Mouse (Mus musculus): ENCODE results near the gene Sumo2. TPM values are rescaled to one million over a fixed set of nuclear protein-coding genes. Genes with fewer than 3 reads are reported as not detected.
A peak's percentile ranks its signal among the peaks of the same experiment; 100 is the strongest.

The Sumo2 gene
- polyA plus RNA-seq, 1 experiment, result 72.2 TPM

GRCm38 (mm10) chr11:115492387-115492786, 43.7 kb downstream of the Sumo2 start:
- TF ChIP-seq CTCF (IDR thresholded peaks at IDR 0.05; ENCODE audit: control insufficient read depth, insufficient read depth, insufficient replicate concordance, low read depth, low read length), result no peak
- TF ChIP-seq POLR2A (IDR thresholded peaks at IDR 0.05; ENCODE audit: control insufficient read depth, low read depth, low read length), result no peak
- H3K4me3 ChIP-seq (ENCODE audit: control insufficient read depth, low read depth, low read length), result peak overlapping the region; percentile 87
- H3K36me3 ChIP-seq (ENCODE audit: control insufficient read depth, insufficient read depth, low read length), result no peaks in the 10 kb centered on the region
- H3K4me1 ChIP-seq (ENCODE audit: control insufficient read depth, insufficient read depth, low read length), result peaks cover 10% of the 10 kb centered on the region
- H3K27ac ChIP-seq (ENCODE audit: control insufficient read depth, insufficient read depth, low read depth, low read length), result no peak overlapping the region
- H3K27me3 ChIP-seq (ENCODE audit: control insufficient read depth, insufficient read depth, low read length), result no peaks in the 10 kb centered on the region

GRCm38 (mm10) chr11:115491356-115492083, 44.6 kb downstream of the Sumo2 start, which contains the start of gene Nt5c:
Gene Nt5c, minus strand, starts transcription at chr11:115491862.
- H3K36me3 ChIP-seq (ENCODE audit: control insufficient read depth, insufficient read depth, low read length), result no peaks in the 10 kb centered on the region
- peak within 1 kb of the TSS; percentile 46 for H3K27ac ChIP-seq (ENCODE audit: control insufficient read depth, insufficient read depth, low read depth, low read length)
- no peaks in the 10 kb centered on the region for H3K27me3 ChIP-seq (ENCODE audit: control insufficient read depth, insufficient read depth, low read length)

GRCm38 (mm10) chr11:115490441-115491355, 45.4 kb downstream of the Sumo2 start:
- H3K4me1 ChIP-seq (ENCODE audit: control insufficient read depth, insufficient read depth, low read length), result peaks cover 10% of the 10 kb centered on the region
- no peak for TF ChIP-seq POLR2A (IDR thresholded peaks at IDR 0.05; ENCODE audit: control insufficient read depth, low read depth, low read length)
- no peak overlapping the region for H3K27ac ChIP-seq (ENCODE audit: control insufficient read depth, insufficient read depth, low read depth, low read length)
- peak overlapping the region; percentile 87 for H3K4me3 ChIP-seq (ENCODE audit: control insufficient read depth, low read depth, low read length)
- no peaks in the 10 kb centered on the region for H3K27me3 ChIP-seq (ENCODE audit: control insufficient read depth, insufficient read depth, low read length)
- H3K36me3 ChIP-seq (ENCODE audit: control insufficient read depth, insufficient read depth, low read length), result no peaks in the 10 kb centered on the region

More at GRCm38 (mm10) chr11:115491356-115492083, 44.6 kb downstream of the Sumo2 start, which contains the start of gene Nt5c:
- Histone ChIP-seq H3K4me1 (ENCODE audit: control insufficient read depth, insufficient read depth, low read length) (peaks cover 10% of the 10 kb centered on the region), H3K4me3 (ENCODE audit: control insufficient read depth, low read depth, low read length) (peak within 1 kb of the TSS; percentile 87)
- 0 out of 2 replicates have a peak, but pooled peaks have one; percentile 20 for TF ChIP-seq CTCF (IDR thresholded peaks at IDR 0.05; ENCODE audit: control insufficient read depth, insufficient read depth, insufficient replicate concordance, low read depth, low read length)
- no peak for TF ChIP-seq POLR2A (IDR thresholded peaks at IDR 0.05; ENCODE audit: control insufficient read depth, low read depth, low read length)

- H3K36me3 ChIP-seq (ENCODE audit: control insufficient read depth, insufficient read depth, low read length), result no peaks in the 10 kb centered on the region
- H3K27ac ChIP-seq (ENCODE audit: control insufficient read depth, insufficient read depth, low read depth, low read length), result no peak overlapping the region
- H3K27me3 ChIP-seq (ENCODE audit: control insufficient read depth, insufficient read depth, low read length), result no peaks in the 10 kb centered on the region
- H3K4me3 ChIP-seq (ENCODE audit: control insufficient read depth, low read depth, low read length), result no peak overlapping the region
- no peak for TF ChIP-seq POLR2A (IDR thresholded peaks at IDR 0.05; ENCODE audit: control insufficient read depth, low read depth, low read length)
- TF ChIP-seq CTCF (IDR thresholded peaks at IDR 0.05; ENCODE audit: control insufficient read depth, insufficient read depth, insufficient replicate concordance, low read depth, low read length), result no peak
- H3K4me1 ChIP-seq (ENCODE audit: control insufficient read depth, insufficient read depth, low read length), result peaks cover 10% of the 10 kb centered on the region
Measured at GRCm38 (mm10) chr11:115488551-115489104, 47.4 kb downstream of the Sumo2 start.

- no peaks in the 10 kb centered on the region for H3K27me3 ChIP-seq (ENCODE audit: control insufficient read depth, insufficient read depth, low read length)
- no peak overlapping the region for H3K4me3 ChIP-seq (ENCODE audit: control insufficient read depth, low read depth, low read length)
- no peak overlapping the region for H3K27ac ChIP-seq (ENCODE audit: control insufficient read depth, insufficient read depth, low read depth, low read length)
- TF ChIP-seq CTCF (IDR thresholded peaks at IDR 0.05; ENCODE audit: control insufficient read depth, insufficient read depth, insufficient replicate concordance, low read depth, low read length), result no peak
- no peak for TF ChIP-seq POLR2A (IDR thresholded peaks at IDR 0.05; ENCODE audit: control insufficient read depth, low read depth, low read length)
- H3K36me3 ChIP-seq (ENCODE audit: control insufficient read depth, insufficient read depth, low read length), result no peaks in the 10 kb centered on the region
- no peaks in the 10 kb centered on the region for H3K4me1 ChIP-seq (ENCODE audit: control insufficient read depth, insufficient read depth, low read length)
Measured at GRCm38 (mm10) chr11:115485155-115485554, 50.9 kb downstream of the Sumo2 start.

- Histone ChIP-seq H3K27me3 (ENCODE audit: control insufficient read depth, insufficient read depth, low read length) (no peaks in the 10 kb centered on the region), H3K4me3 (ENCODE audit: control insufficient read depth, low read depth, low read length) (no peak overlapping the region), H3K27ac (ENCODE audit: control insufficient read depth, insufficient read depth, low read depth, low read length) (no peak overlapping the region), H3K4me1 (ENCODE audit: control insufficient read depth, insufficient read depth, low read length) (no peaks in the 10 kb centered on the region), H3K36me3 (ENCODE audit: control insufficient read depth, insufficient read depth, low read length) (no peaks in the 10 kb centered on the region)
- TF ChIP-seq POLR2A (IDR thresholded peaks at IDR 0.05; ENCODE audit: control insufficient read depth, low read depth, low read length), result no peak
- peak; percentile 66; the same call in 1 of the 2 replicates for TF ChIP-seq CTCF (IDR thresholded peaks at IDR 0.05; ENCODE audit: control insufficient read depth, insufficient read depth, insufficient replicate concordance, low read depth, low read length)
Measured at GRCm38 (mm10) chr11:115483726-115484125, 52.4 kb downstream of the Sumo2 start.

GRCm38 (mm10) chr11:115483278-115483677, 52.8 kb downstream of the Sumo2 start:
- Histone ChIP-seq H3K36me3 (ENCODE audit: control insufficient read depth, insufficient read depth, low read length) (no peaks in the 10 kb centered on the region), H3K4me3 (ENCODE audit: control insufficient read depth, low read depth, low read length) (no peak overlapping the region), H3K4me1 (ENCODE audit: control insufficient read depth, insufficient read depth, low read length) (no peaks in the 10 kb centered on the region), H3K27ac (ENCODE audit: control insufficient read depth, insufficient read depth, low read depth, low read length) (no peak overlapping the region), H3K27me3 (ENCODE audit: control insufficient read depth, insufficient read depth, low read length) (no peaks in the 10 kb centered on the region)
- TF ChIP-seq CTCF (IDR thresholded peaks at IDR 0.05; ENCODE audit: control insufficient read depth, insufficient read depth, insufficient replicate concordance, low read depth, low read length) (no peak), POLR2A (IDR thresholded peaks at IDR 0.05; ENCODE audit: control insufficient read depth, low read depth, low read length) (no peak)
